Mouse (Mus musculus): ENCODE measurements around the gene Mrnip. TPM values are rescaled to one million over a fixed set of nuclear protein-coding genes. Genes with fewer than 3 reads are reported as not detected.

Gene Mrnip
- total RNA-seq, 1 experiment from 2014 or later = 15.0 TPM

GRCm38 (mm10) chr11:50159347-50159746 is 14.9 kb upstream of the Mrnip start:
- no peak for DNase-seq

GRCm38 (mm10) chr11:50161578-50162304 is 12.5 kb upstream of the Mrnip start:
- DNase-seq = peak; percentile 70

GRCm38 (mm10) chr11:50162338-50163050 is 11.8 kb upstream of the Mrnip start:
- no peak for DNase-seq

- no peak for DNase-seq
These were observed 5.9 kb upstream of the Mrnip start for GRCm38 (mm10) chr11:50168352-50168751.

GRCm38 (mm10) chr11:50174730-50175187 is 515 bp downstream of the Mrnip start:
- peak; percentile 98 for DNase-seq

- no peak for DNase-seq
These were observed 2.1 kb downstream of the Mrnip start for GRCm38 (mm10) chr11:50176351-50176750.

- DNase-seq = no peak
These were observed 2.9 kb downstream of the Mrnip start for GRCm38 (mm10) chr11:50177111-50177510.

GRCm38 (mm10) chr11:50178532-50179488 is 4.6 kb downstream of the Mrnip start:
- DNase-seq = no peak

- no peak for DNase-seq
These were observed 6.4 kb downstream of the Mrnip start for GRCm38 (mm10) chr11:50180478-50181231.

GRCm38 (mm10) chr11:50182702-50183101 is 8.5 kb downstream of the Mrnip start:
- DNase-seq = no peak

GRCm38 (mm10) chr11:50184788-50185187 is 10.5 kb downstream of the Mrnip start:
- no peak for DNase-seq

GRCm38 (mm10) chr11:50188682-50189081 is 14.4 kb downstream of the Mrnip start:
- peak; percentile 47 for DNase-seq

GRCm38 (mm10) chr11:50190362-50190761 is 16.1 kb downstream of the Mrnip start:
- no peak for DNase-seq

GRCm38 (mm10) chr11:50192278-50192677 is 18.0 kb downstream of the Mrnip start:
- no peak for DNase-seq

GRCm38 (mm10) chr11:50194070-50194469 is 19.8 kb downstream of the Mrnip start:
- DNase-seq = no peak

- DNase-seq = no peak
These were observed 20.5 kb downstream of the Mrnip start for GRCm38 (mm10) chr11:50194793-50195192.

GRCm38 (mm10) chr11:50197500-50197899 is 23.3 kb downstream of the Mrnip start:
- DNase-seq = no peak

- DNase-seq = no peak
These were observed 24.1 kb downstream of the Mrnip start for GRCm38 (mm10) chr11:50198219-50198846.

GRCm38 (mm10) chr11:50198916-50199315 is 24.7 kb downstream of the Mrnip start:
- DNase-seq = no peak

GRCm38 (mm10) chr11:50200613-50201012 is 26.4 kb downstream of the Mrnip start:
- DNase-seq = no peak

GRCm38 (mm10) chr11:50201590-50201989 is 27.3 kb downstream of the Mrnip start:
- no peak for DNase-seq
